Mouse (Mus musculus) kidney, postnatal 0 days (tissue): ENCODE measurements around the gene Bicral. TPM values are rescaled to one million over a fixed set of nuclear protein-coding genes. Genes with fewer than 3 reads are reported as not detected.

Source experiments
- ATAC-seq: fragments of 200-750 bp; cut with Nextera tagmentation; replicated peaks from 2 replicates; pipeline ENCODE4 v1.8.0; 2017; ENCODE audit warnings: low read depth, moderate number of reproducible peaks, moderate TSS enrichment, moderate library complexity; ENCODE audit not compliant: low FRiP score
- DNase-seq: peaks from one replicate; pipeline ENCODE4 v3.0.0-alpha.2; 2016; ENCODE audit warnings: low spot score
- H3K27ac ChIP-seq: fragments of 300-500 bp; sonication (generic); 2 replicates; pipeline ENCODE4 v1.5.1; 2014; ENCODE audit warnings: mild to moderate bottlenecking
- H3K27me3 ChIP-seq: fragments of 300-500 bp; sonication (generic); 2 replicates; pipeline ENCODE4 v1.6.1; 2014; ENCODE audit warnings: low read length, mixed read lengths; ENCODE audit not compliant: insufficient read depth
- H3K36me3 ChIP-seq: fragments of 300-500 bp; sonication (generic); 2 replicates; pipeline ENCODE4 v1.6.1; 2014; ENCODE audit warnings: low read length, mixed read lengths; ENCODE audit not compliant: insufficient read depth
- H3K4me1 ChIP-seq: fragments of 300-500 bp; sonication (generic); replicated peaks from 2 replicates; pipeline ENCODE4 v1.6.1; 2014; ENCODE audit warnings: antibody characterized with exemption, low read length, mixed read lengths; ENCODE audit not compliant: insufficient read depth
- H3K4me2 ChIP-seq: fragments of 300-500 bp; sonication (generic); 2 replicates; pipeline ENCODE4 v1.6.1; 2014; ENCODE audit warnings: mild to moderate bottlenecking, low read length, moderate library complexity, mixed read lengths
- H3K4me3 ChIP-seq: fragments of 300-500 bp; sonication (generic); replicated peaks from 2 replicates; pipeline ENCODE4 v1.5.1; 2014; ENCODE audit warnings: low read depth, low read length
- H3K9ac ChIP-seq: fragments of 300-500 bp; sonication (generic); 2 replicates; pipeline ENCODE4 v1.6.1; 2014; ENCODE audit warnings: low read depth, low read length
- H3K9me3 ChIP-seq: fragments of 300-500 bp; sonication (generic); replicated peaks from 2 replicates; pipeline ENCODE4 v1.6.1; 2016; ENCODE audit warnings: low read length, inconsistent platforms, mixed read lengths
- CTCF ChIP-seq: IDR thresholded peaks from 2 replicates; pipeline ENCODE4 v1.5.1; 2016; ENCODE audit warnings: antibody characterized with exemption, low read depth, mild to moderate bottlenecking, moderate library complexity
- WGBS: fragments of 180-500 bp; shearing (Covaris S2); extraction: QIAGEN DNeasy Blood & Tissue Kit; methylation state at CpG from one replicate; pipeline ENCODE4 v1.1.7; 2014; 5-methylcytosine and 5-hydroxymethylcytosine counted together
- polyA plus RNA-seq: library from polyadenylated mRNA; unstranded; fragments of >200 nt; fragmentation: Nextera tagmentation; extraction: Ambion mirVana; gene quantifications from 2 replicates; pipeline ENCODE4 v1.2.1, GENCODE M21; 2015

Bicral gene
- polyA plus RNA-seq, 1 experiment from 2014 or later = 4.1 TPM

GRCm38 (mm10) chr17:46829856-46830535 lies 28.3 kb downstream of the Bicral start:
- no peak overlapping the region for H3K9ac ChIP-seq
- no peak overlapping the region for H3K4me2 ChIP-seq
- peaks cover 5% of the 10 kb centered on the region; the same call in 1 of the 2 replicates for H3K4me1 ChIP-seq
- 0 out of 2 replicates have a peak overlapping the region, but pooled peaks have one; percentile 6 for H3K27ac ChIP-seq
- 84% methylated on average over 11 of the region's 11 CpGs for WGBS
- no peaks in the 10 kb centered on the region for H3K27me3 ChIP-seq
- ATAC-seq = no peak
- no peak overlapping the region for H3K4me3 ChIP-seq
- no peak for DNase-seq
- TF ChIP-seq CTCF = no peak
- 0 out of 2 replicates have a peak, but pooled peaks cover 3% of the 10 kb centered on the region for H3K36me3 ChIP-seq
- no peaks in the 10 kb centered on the region for H3K9me3 ChIP-seq

DNA sequence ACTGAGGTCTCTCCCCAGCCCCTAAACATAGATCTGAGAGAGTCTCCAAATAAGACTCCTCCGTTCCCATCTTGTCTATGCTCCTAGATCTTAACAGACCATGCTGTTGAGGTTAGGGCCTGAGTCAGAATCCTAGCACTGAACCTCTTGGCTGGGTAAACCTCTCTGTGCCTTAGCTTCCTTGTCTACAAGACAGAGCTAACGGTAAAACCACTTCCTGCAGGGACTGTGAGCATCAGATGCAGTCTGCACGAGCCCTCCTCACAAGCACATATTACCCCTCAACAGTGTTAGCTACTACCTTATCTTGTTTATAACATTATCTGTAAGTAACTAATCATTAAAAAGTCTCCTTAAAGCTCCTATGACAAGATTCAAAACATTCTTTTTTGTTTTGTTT lies 29.3 kb downstream of the Bicral start:
- no peak overlapping the region for H3K27ac ChIP-seq
- no peak overlapping the region for H3K4me2 ChIP-seq
- H3K4me3 ChIP-seq = no peak overlapping the region
- peaks cover 5% of the 10 kb centered on the region; the same call in 1 of the 2 replicates for H3K4me1 ChIP-seq
- no peak for DNase-seq
- ATAC-seq = no peak
- TF ChIP-seq CTCF = no peak
- WGBS = 87% methylated on average over 3 of the region's 3 CpGs
- no peaks in the 10 kb centered on the region for H3K27me3 ChIP-seq
- 0 out of 2 replicates have a peak, but pooled peaks cover 11% of the 10 kb centered on the region for H3K36me3 ChIP-seq
- H3K9ac ChIP-seq = no peak overlapping the region
- no peaks in the 10 kb centered on the region for H3K9me3 ChIP-seq

- Histone ChIP-seq H3K4me3 (no peak overlapping the region), H3K9me3 (no peaks in the 10 kb centered on the region), H3K4me2 (no peak overlapping the region), H3K9ac (no peak overlapping the region), H3K36me3 (0 out of 2 replicates have a peak, but pooled peaks cover 18% of the 10 kb centered on the region), H3K27ac (no peak overlapping the region), H3K4me1 (no peaks in the 10 kb centered on the region), H3K27me3 (no peaks in the 10 kb centered on the region)
- no peak for DNase-seq
- no peak for TF ChIP-seq CTCF
- ATAC-seq = no peak
- 95% methylated on average over 8 of the region's 8 CpGs for WGBS
Measured at GRCm38 (mm10) chr17:46823091-46823490, 35.2 kb downstream of the Bicral start.

DNA sequence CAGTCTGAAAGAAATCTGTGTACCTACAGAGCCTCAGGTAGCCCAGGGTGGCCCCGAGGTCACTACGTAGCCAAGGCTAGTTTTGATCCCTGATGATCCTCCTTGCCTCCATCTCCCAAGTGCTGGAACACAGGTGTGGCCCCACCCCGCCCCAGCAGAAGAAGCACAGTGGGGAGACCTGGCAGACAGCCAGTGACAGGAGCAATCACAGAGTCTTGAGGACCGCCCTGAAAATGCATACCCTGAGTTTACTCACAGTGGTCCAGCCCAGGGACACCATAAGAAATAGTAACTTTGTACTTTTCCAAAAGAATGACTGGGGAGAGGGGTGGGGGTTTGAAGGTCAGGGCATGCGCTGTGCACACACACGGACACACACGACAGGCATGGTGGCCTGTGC lies 37.7 kb downstream of the Bicral start:
- H3K9me3 ChIP-seq = no peaks in the 10 kb centered on the region
- H3K27me3 ChIP-seq = no peaks in the 10 kb centered on the region
- no peak overlapping the region for H3K4me2 ChIP-seq
- no peak overlapping the region for H3K4me3 ChIP-seq
- TF ChIP-seq CTCF = no peak
- H3K9ac ChIP-seq = no peak overlapping the region
- 93% methylated on average over 7 of the region's 7 CpGs for WGBS
- H3K36me3 ChIP-seq = 0 out of 2 replicates have a peak, but pooled peaks cover 18% of the 10 kb centered on the region
- H3K27ac ChIP-seq = no peak overlapping the region
- ATAC-seq (no peak), DNase-seq (no peak)
- H3K4me1 ChIP-seq = no peaks in the 10 kb centered on the region

DNA sequence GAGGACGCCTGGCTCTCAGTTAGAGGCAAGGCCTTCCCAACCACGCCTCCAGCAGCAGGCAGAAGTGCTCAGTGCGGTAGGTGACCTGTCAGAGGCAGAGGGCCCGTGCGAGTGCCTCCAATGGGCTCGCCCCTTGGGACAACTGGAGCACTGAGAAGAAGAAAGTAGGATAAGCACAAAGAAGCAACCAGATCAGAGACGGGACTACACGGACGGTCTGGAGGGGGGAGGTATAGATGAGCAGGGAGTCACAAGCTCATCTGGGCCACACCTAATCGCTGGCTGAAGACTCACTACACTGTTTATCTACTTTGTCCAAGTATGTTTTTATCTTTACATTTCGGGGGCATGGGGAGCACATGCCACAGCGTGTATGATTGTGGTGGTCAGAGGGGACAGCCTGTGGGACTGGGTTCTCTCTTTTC lies 40.5 kb downstream of the Bicral start:
- WGBS = 83% methylated on average over 12 of the region's 12 CpGs
- no peaks in the 10 kb centered on the region for H3K27me3 ChIP-seq
- DNase-seq (no peak), ATAC-seq (no peak)
- H3K4me3 ChIP-seq = no peak overlapping the region
- H3K9ac ChIP-seq = no peak overlapping the region
- TF ChIP-seq CTCF = no peak
- H3K36me3 ChIP-seq = 0 out of 2 replicates have a peak, but pooled peaks cover 10% of the 10 kb centered on the region
- no peak overlapping the region for H3K27ac ChIP-seq
- no peak overlapping the region for H3K4me2 ChIP-seq
- H3K9me3 ChIP-seq = no peaks in the 10 kb centered on the region
- H3K4me1 ChIP-seq = no peaks in the 10 kb centered on the region

- WGBS = 69% methylated on average over 13 of the region's 13 CpGs
- DNase-seq (no peak), ATAC-seq (no peak)
- Histone ChIP-seq H3K9ac (no peak overlapping the region), H3K4me3 (no peak overlapping the region), H3K27ac (no peak overlapping the region), H3K9me3 (no peaks in the 10 kb centered on the region), H3K4me2 (no peak overlapping the region), H3K4me1 (no peaks in the 10 kb centered on the region), H3K27me3 (no peaks in the 10 kb centered on the region), H3K36me3 (0 out of 2 replicates have a peak, but pooled peaks cover 15% of the 10 kb centered on the region)
- no peak; the same call in 1 of the 2 replicates for TF ChIP-seq CTCF
Measured at GRCm38 (mm10) chr17:46816306-46816705, 42.0 kb downstream of the Bicral start.
